Mouse (Mus musculus): ENCODE measurements around the gene Zmpste24.

Gene Zmpste24

DNA sequence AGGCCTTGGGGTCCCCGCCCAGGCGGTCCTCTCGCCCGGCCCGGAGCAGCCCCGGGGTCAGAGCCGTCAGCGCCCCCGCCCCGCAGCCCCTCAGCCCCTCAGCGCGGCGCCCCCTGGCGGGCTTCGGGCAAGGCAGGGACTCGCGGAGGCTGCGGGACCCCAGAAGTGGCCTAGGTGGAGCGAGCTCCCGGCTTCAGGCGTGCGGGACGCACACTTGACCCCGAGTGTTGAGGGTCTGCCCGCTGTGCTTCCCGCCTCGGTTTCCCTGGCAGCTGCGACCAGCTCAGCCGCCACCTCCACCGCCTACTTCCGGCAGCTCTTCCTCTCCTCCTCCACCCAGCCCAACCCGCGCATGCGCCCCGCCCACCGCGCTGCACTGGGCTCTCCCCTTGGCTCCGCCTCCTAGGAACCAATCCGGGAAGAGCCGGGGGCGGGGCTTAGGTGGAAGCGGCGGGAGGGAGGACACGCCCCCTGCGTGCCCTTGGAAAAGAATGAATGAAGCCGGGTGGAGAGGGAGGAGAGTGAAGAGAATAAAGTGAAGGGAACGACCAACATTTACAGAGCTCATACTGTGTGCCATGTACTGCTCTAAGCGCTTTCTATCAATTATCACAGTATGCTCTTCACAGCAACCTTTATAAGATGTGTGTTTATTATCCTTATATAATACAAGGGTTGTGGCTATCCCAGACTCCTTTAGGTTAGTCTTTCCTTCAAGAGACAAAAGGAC lies 80.9 kb downstream of the Zmpste24 start, which contains the start of gene Smap2:
Smap2 (minus strand) TSS at position 320 of the 730 bp plus-strand sequence.
- CTCF ChIA-PET: interaction anchor here (0.6 to 3.0 kb wide), 27 partner anchors 9 to 830 kb away, joined by 3 to 26 read pairs (median 4); partner anchors contain the start of genes Col9a2 (in 1 of the 4), Tmco2 (in 1 of the 4) and Zfp69 (in 1 of the 4)
- POLR2A ChIA-PET: interaction anchor here (0.6 to 3.8 kb wide), 39 partner anchors 8 to 1869 kb away, joined by 3 to 23 read pairs (median 4); partner anchors contain the start of genes Exo5 (in 2 of the 4), Zfp69 (in 2 of the 4), Cap1 (in 1 of the 4) and Col9a2 (in 1 of the 4)

DNA sequence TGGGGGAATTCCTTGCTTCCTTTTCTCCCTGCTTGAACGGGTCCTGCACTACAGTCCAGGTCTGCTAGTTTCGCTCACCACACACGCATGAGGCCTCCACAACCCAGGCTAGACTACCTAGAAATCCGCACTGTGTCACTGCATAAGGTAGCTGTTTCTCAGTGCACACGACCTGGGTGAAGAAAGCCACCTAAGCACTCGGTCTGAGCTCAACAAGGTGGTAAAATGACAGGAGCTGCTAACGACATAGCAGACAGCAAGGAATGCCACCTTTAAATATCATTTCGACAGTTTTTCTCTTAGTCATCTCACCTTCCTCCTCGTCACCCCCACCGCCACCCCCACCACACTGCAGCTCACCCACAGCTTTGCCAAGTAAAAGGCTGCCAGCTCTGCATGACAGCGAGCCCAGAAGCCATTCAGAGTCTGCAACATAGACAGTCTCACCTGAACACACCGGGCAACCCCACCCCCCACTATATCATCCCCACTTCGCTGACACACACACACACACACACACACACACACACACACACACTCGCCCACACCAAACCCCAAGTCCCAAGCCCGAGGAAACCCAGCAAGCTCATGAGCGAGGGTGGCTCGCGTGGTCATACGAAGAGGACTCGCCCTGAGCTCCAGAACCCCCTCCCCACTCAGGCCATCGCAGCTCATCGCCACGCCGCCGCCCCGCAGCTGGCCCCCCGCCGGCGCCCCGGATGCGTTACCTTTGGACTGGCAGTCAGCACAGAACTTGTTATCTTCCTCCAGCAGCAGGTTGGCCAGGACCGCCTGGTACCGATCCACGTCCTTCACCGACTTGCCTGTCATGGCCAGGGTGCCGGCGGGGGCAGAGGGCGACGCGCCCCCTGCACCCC lies 81.8 kb downstream of the Zmpste24 start:
- CTCF ChIA-PET: interaction anchor here (0.6 to 3.0 kb wide), 28 partner anchors 9 to 830 kb away, joined by 3 to 26 read pairs (median 4); partner anchors contain the start of genes Col9a2 (in 1 of the 4), Tmco2 (in 1 of the 4) and Zfp69 (in 1 of the 4)

DNA sequence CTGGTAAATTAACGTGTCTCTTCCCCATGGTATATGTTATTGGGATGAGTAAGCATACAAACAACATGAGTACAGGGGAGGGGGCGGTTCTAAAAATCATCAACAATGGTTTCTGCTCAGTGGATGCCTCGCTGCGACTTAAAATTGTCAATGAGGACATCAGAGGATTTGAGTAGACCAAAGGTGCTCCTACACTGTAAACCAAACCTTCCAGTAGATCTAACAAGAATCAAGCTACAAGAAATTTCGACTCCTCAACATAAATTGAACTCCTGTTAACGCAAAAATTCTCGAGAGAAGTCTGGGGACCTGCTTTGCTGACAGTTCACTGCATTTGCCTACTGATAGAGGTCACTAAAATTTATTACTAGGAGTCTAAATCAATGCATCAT lies 82.8 kb downstream of the Zmpste24 start:
- CTCF ChIA-PET: interaction anchor here in 1 of 4 experiments (2.7 kb wide), 1 partner anchor 12 kb away, joined by 16 read pairs; no protein-coding TSS in a partner anchor
- POLR2A ChIA-PET: interaction anchor here in 2 of 4 experiments (1.0 to 3.8 kb wide), 4 partner anchors 10 to 90 kb away, joined by 3 to 16 read pairs (median 8); partner anchors contain the start of gene Exo5 (in 1 of the 2)

More for the DNA sequence above, 81.8 kb downstream of the Zmpste24 start:
- POLR2A ChIA-PET: interaction anchor here (0.6 to 3.8 kb wide), 40 partner anchors 7 to 1870 kb away, joined by 3 to 23 read pairs (median 3); partner anchors contain the start of genes Exo5 (in 2 of the 4), Zfp69 (in 2 of the 4), Cap1 (in 1 of the 4) and Col9a2 (in 1 of the 4)

DNA sequence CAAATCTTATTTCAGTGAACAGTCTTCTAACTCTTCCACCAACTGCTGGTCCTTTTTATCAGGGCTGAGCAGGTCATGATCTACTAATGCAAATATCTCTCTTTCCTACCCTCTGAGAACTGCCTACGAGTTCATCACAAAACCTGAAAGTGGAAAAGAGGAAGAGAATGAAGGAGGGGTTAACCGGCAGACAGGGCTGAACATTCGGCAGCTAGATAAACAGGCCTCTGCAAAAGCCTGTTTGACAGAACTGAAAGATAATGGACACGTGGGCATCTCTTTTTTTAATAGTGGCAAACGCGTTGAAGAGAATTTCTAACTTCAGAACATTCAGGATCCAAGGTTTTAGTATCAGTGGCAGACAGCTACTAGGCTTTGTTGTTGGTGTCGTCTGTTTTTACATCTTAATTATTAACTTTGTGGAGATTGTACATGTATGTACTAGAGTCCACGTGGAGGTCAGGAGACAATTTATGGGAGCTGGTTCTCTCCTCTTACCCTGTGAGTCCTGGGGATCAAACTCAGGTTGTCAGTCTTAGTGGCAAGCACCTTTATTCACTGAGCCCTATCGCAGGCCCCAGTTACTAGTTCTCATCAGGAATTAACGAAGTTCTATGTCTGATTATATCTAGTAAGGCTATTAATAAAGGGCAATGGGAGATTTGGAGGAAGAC lies 83.3 kb downstream of the Zmpste24 start:
- CTCF ChIA-PET: no interaction called here
- POLR2A ChIA-PET: interaction anchor here in 1 of 4 experiments (0.9 to 3.8 kb wide), 3 partner anchors 9 to 27 kb away, joined by 3 to 16 read pairs (median 3); no protein-coding TSS in a partner anchor

DNA sequence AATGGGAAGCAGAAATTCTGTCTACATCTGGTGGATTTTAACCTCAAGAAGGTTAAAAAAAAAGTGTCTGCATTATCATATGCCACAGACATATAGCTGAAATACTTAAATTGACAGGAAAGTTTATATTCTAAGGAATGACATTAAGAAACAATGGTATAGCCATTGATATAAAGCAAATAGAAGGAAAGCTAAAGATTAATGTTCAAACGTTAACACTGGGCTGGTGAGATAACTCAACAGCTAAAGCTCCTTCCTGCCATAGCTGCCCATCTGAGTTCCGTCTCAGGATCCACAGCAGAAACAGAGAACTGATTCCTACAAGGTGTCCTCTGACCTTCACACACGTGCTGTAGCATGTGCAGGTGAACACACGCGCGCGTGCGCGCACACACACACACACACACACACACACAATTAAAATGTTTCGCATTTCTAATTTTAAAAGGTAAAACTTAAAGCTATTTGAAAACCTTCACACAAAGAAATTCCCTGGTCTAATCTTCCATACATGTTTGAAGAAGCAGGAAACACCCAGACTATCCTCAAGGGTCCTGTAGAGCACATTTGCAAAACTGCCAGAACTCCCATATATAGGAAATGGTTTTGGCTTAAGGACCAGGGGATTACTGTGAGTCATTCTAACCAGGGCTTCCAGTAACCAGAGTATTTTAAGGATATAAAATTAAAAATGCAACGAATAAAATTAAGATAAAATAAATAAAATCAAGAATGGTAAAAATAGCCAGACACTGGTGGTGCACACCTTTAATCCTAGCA lies 87.1 kb downstream of the Zmpste24 start:
- CTCF ChIA-PET: interaction anchor here in 2 of 4 experiments (0.7 to 1.0 kb wide), 5 partner anchors 18 to 40 kb away, joined by 3 to 4 read pairs (median 3); no protein-coding TSS in a partner anchor

More for the DNA sequence above, 87.1 kb downstream of the Zmpste24 start:
- POLR2A ChIA-PET: interaction anchor here in 1 of 4 experiments (1.3 kb wide), 1 partner anchor 8 kb away, joined by 4 read pairs; no protein-coding TSS in a partner anchor
